Mouse (Mus musculus) forelimb bud, embryonic 11.5 days (tissue): ENCODE results near the gene Itpripl2.

ENCODE experiments used
- DNase-seq: peaks from one replicate; pipeline ENCODE4 v3.0.0-alpha.2; 2012; ENCODE audit warnings: low read depth, low spot score

Itpripl2 gene

DNA sequence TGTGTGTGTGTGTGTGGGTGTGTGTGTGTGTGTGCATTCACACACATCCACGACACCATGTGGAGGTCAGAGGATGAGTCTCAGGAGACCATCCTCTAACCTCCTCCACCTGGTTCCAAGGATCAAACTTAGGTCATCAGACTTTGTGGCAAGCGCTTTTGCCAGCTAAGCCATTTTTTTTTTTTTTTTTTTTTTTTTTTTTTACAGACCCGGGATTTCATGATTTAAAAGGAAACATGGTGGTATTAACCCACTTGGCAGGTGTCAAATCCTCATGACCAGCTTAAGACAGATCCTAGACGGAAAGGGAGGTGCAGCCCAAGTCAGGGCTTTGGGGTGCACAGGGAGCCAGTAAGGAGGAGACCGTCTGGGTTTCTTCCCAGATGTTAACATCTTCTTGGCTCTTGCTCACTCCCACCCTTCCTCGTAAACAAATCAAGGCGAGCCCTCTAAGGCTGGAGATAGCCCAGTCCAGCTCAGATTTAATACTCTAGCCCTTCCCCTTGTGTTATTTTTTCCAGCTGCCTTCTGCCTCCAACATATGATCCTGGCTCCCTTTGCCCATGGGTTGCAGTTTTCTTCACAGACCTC, 47.8 kb downstream of the Itpripl2 start:
- no peak for DNase-seq

DNA sequence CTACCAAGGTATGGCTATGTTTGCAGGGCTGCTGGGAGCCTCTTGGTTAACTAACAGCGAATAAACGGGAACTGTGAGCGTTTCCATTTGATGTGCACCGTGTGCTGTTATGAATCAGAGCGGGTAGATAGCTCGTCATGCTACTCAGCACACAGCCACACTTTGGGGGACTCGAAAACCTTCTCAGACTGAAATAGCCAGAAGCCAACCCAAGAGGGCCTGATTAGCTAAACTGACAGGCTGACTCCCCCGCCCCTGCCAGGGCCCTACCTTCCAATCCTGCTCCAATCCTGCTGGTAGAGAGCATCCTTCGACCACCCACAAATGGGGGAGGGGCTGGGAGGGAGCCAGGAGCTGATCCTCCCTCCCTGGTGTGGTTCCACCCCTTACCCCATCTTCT, 48.4 kb downstream of the Itpripl2 start:
- no peak for DNase-seq

DNA sequence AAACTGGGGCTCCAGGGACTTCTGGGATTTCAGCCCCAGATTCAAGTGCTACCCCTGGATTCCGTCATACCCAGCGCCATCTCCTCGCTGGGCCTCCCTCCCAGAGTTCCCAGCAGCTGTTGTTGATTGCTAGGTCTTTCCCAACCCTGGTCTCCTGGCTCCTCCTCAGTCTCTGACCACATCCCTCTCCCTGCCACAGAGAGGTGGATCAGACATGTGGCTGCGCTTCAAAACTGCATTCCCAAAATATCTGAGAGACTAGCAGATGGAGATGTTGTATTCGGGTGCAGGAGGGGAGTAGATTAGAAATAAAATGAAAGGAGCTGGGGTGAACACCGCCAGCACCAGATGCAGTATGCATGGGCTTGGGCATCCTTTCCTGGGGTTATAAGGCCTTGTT, 50.2 kb downstream of the Itpripl2 start:
- DNase-seq = no peak

DNA sequence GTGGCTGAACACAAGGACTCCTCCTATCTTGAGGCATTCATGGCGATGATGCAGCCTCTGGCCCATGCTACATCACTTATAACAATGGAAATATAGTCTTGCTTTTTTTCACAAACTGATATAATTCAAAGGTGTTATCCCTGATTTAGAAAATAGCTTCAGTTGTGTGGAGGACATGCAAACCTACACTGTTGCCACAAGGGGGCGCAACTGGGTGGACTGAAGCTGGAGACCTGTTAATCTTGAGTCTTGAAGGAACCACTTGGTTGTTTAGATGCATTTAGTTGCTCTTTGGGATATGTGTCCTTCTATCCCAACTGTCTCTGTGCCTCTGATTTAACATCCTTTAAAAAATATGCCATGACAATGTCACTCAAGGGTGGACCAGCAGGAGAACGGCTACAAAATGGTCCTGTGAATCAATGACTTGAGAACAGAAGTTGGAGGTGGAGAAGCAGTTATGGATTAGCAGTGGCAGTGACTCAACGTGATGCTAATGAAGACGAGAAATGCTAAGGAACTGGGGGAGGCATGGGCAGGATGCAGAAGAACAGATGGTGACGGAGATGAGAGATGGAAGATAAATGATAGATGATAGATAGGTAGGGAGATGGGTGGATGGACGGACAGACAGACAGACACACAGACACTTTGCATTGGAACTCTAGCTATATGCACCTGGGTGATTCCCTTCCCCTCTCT, 54.5 kb downstream of the Itpripl2 start:
- peak; percentile 38 for DNase-seq
